Mouse (Mus musculus) limb, embryonic 14.5 days (tissue): ENCODE data around the gene Cdk11b. TPM values are rescaled to one million over a fixed set of nuclear protein-coding genes. Genes with fewer than 3 reads are reported as not detected.

Source experiments
- ATAC-seq: fragments of 200-750 bp; cut with Nextera tagmentation; 2 replicates; pipeline ENCODE4 v1.8.0; 2017; ENCODE audit warnings: low read depth, moderate number of reproducible peaks, moderate TSS enrichment; ENCODE audit not compliant: low FRiP score
- DNase-seq: peaks from one replicate; pipeline ENCODE4 v3.0.0-alpha.2; 2015; ENCODE audit warnings: low spot score
- H3K27ac ChIP-seq: fragments of 300-500 bp; sonication (generic); replicated peaks from 2 replicates; pipeline ENCODE4 v1.5.1; 2014; ENCODE audit warnings: low read depth, mild to moderate bottlenecking, low read length, moderate library complexity, mixed read lengths
- H3K27me3 ChIP-seq: fragments of 300-500 bp; sonication (generic); 2 replicates; pipeline ENCODE4 v1.6.1; 2014; ENCODE audit warnings: low read length, mixed read lengths; ENCODE audit not compliant: control insufficient read depth, insufficient read depth
- H3K36me3 ChIP-seq: fragments of 300-500 bp; sonication (generic); 2 replicates; pipeline ENCODE4 v1.6.1; 2014; ENCODE audit warnings: mild to moderate bottlenecking, low read length, moderate library complexity, mixed read lengths; ENCODE audit not compliant: control insufficient read depth, insufficient read depth
- H3K4me1 ChIP-seq: fragments of 300-500 bp; sonication (generic); 2 replicates; pipeline ENCODE4 v1.6.1; 2014; ENCODE audit warnings: antibody characterized with exemption, low read length, mixed read lengths; ENCODE audit not compliant: control insufficient read depth, insufficient read depth
- H3K4me2 ChIP-seq: fragments of 300-500 bp; sonication (generic); replicated peaks from 2 replicates; pipeline ENCODE4 v1.6.1; 2014; ENCODE audit warnings: low read depth, mild to moderate bottlenecking, low read length, moderate library complexity; ENCODE audit not compliant: severe bottlenecking
- H3K4me3 ChIP-seq: fragments of 300-500 bp; sonication (generic); replicated peaks from 2 replicates; pipeline ENCODE4 v1.5.1; 2014; ENCODE audit warnings: low read length
- H3K9ac ChIP-seq: fragments of 300-500 bp; sonication (generic); 2 replicates; pipeline ENCODE4 v1.6.1; 2014; ENCODE audit warnings: mild to moderate bottlenecking, low read depth, low read length, moderate library complexity; ENCODE audit not compliant: severe bottlenecking
- H3K9me3 ChIP-seq: fragments of 300-500 bp; sonication (generic); 2 replicates; pipeline ENCODE4 v1.6.1; 2016; ENCODE audit warnings: low read length; ENCODE audit not compliant: control insufficient read depth
- POLR2A ChIP-seq: fragments of 200-500 bp; IDR thresholded peaks from 2 replicates; pipeline ENCODE4 v1.8.0; 2012; ENCODE audit warnings: inconsistent platforms, mild to moderate bottlenecking, moderate library complexity, borderline replicate concordance; ENCODE audit not compliant: insufficient read depth, insufficient read length; ENCODE audit errors: extremely low read depth
- WGBS: fragments of 180-500 bp; shearing (Covaris S2); extraction: QIAGEN DNeasy Blood & Tissue Kit; methylation state at CpG from one replicate; pipeline ENCODE4 v1.1.7; 2014; 5-methylcytosine and 5-hydroxymethylcytosine counted together
- polyA plus RNA-seq, 2 experiments: library from polyadenylated mRNA; depleted of rRNA in 1 of 2; stranded (reverse) in 1 of 2; unstranded in 1 of 2; fragments of >200 nt; fragmentation: Nextera tagmentation in 1 of 2; extraction: Ambion mirVana in 1 of 2; gene quantifications; 2 replicates each; pipeline versions ENCODE4 v1.2.1 to v1.2.3; 2012 to 2014

Cdk11b gene
- polyA plus RNA-seq, 2 experiments: 53.9 to 65.6 TPM

GRCm38 (mm10) chr4:155601091-155601996, 23.3 kb upstream of the Cdk11b start, which contains the start of gene Slc35e2:
Gene Slc35e2, plus strand, starts transcription at chr4:155601416.
- Histone ChIP-seq H3K27me3 (no peaks in the 10 kb centered on the region), H3K4me1 (peaks cover 11% of the 10 kb centered on the region; the same call in 1 of the 2 replicates), H3K4me2 (peak within 1 kb of the TSS; percentile 79), H3K4me3 (peak within 1 kb of the TSS; percentile 85), H3K36me3 (0 out of 2 replicates have a peak, but pooled peaks cover 9% of the 10 kb centered on the region), H3K9ac (peak within 1 kb of the TSS; percentile 93), H3K9me3 (no peaks in the 10 kb centered on the region), H3K27ac (peak within 1 kb of the TSS; percentile 99)
- peak; percentile 66; the same call in 1 of the 2 replicates for TF ChIP-seq POLR2A
- WGBS: 2% methylated on average over 53 of the region's 65 CpGs
- ATAC-seq: peak; percentile 95
- DNase-seq: peak; percentile 92

GRCm38 (mm10) chr4:155601997-155602456, 22.6 kb upstream of the Cdk11b start:
- H3K9ac ChIP-seq: peak overlapping the region; percentile 93
- DNase-seq (no peak), ATAC-seq (peak; percentile 10)
- peak overlapping the region; percentile 79 for H3K4me2 ChIP-seq
- H3K9me3 ChIP-seq: no peaks in the 10 kb centered on the region
- H3K27me3 ChIP-seq: no peaks in the 10 kb centered on the region
- no peak for TF ChIP-seq POLR2A
- H3K27ac ChIP-seq: peak overlapping the region; percentile 99
- 0 out of 2 replicates have a peak, but pooled peaks cover 9% of the 10 kb centered on the region for H3K36me3 ChIP-seq
- H3K4me3 ChIP-seq: peak overlapping the region; percentile 85
- H3K4me1 ChIP-seq: peaks cover 11% of the 10 kb centered on the region; the same call in 1 of the 2 replicates
- 4% methylated on average over 23 of the region's 31 CpGs for WGBS

- Histone ChIP-seq H3K36me3 (0 out of 2 replicates have a peak, but pooled peaks cover 9% of the 10 kb centered on the region), H3K27me3 (no peaks in the 10 kb centered on the region), H3K4me3 (peak overlapping the region; percentile 85), H3K9ac (peak overlapping the region; percentile 93), H3K9me3 (no peaks in the 10 kb centered on the region), H3K27ac (no peak overlapping the region), H3K4me2 (peak overlapping the region; percentile 79), H3K4me1 (peaks cover 11% of the 10 kb centered on the region; the same call in 1 of the 2 replicates)
- ATAC-seq (no peak), DNase-seq (no peak)
- TF ChIP-seq POLR2A: no peak
- 89% methylated on average over 1 of the region's 1 CpGs for WGBS
Measured at GRCm38 (mm10) chr4:155602753-155603152, 21.9 kb upstream of the Cdk11b start.

- no peak for TF ChIP-seq POLR2A
Measured at GRCm38 (mm10) chr4:155603801-155604200, 20.9 kb upstream of the Cdk11b start.

GRCm38 (mm10) chr4:155605132-155605531, 19.5 kb upstream of the Cdk11b start:
- Histone ChIP-seq H3K9ac (no peak overlapping the region), H3K36me3 (peaks cover 16% of the 10 kb centered on the region), H3K9me3 (no peaks in the 10 kb centered on the region), H3K4me3 (no peak overlapping the region), H3K27ac (no peak overlapping the region), H3K27me3 (no peaks in the 10 kb centered on the region), H3K4me1 (peaks cover 11% of the 10 kb centered on the region; the same call in 1 of the 2 replicates), H3K4me2 (no peak overlapping the region)
- no peak for TF ChIP-seq POLR2A
- ATAC-seq: no peak
- WGBS: 92% methylated on average over 4 of the region's 4 CpGs
- no peak for DNase-seq

More at GRCm38 (mm10) chr4:155603801-155604200, 20.9 kb upstream of the Cdk11b start:
- ATAC-seq: no peak
- Histone ChIP-seq H3K27ac (no peak overlapping the region), H3K4me3 (no peak overlapping the region), H3K4me2 (no peak overlapping the region), H3K27me3 (no peaks in the 10 kb centered on the region), H3K9me3 (no peaks in the 10 kb centered on the region), H3K36me3 (0 out of 2 replicates have a peak, but pooled peaks cover 9% of the 10 kb centered on the region), H3K9ac (no peak overlapping the region), H3K4me1 (peaks cover 11% of the 10 kb centered on the region; the same call in 1 of the 2 replicates)
- DNase-seq: no peak
- WGBS: 96% methylated on average over 6 of the region's 6 CpGs
